Mouse (Mus musculus): ENCODE measurements around the gene Mag.

DNA sequence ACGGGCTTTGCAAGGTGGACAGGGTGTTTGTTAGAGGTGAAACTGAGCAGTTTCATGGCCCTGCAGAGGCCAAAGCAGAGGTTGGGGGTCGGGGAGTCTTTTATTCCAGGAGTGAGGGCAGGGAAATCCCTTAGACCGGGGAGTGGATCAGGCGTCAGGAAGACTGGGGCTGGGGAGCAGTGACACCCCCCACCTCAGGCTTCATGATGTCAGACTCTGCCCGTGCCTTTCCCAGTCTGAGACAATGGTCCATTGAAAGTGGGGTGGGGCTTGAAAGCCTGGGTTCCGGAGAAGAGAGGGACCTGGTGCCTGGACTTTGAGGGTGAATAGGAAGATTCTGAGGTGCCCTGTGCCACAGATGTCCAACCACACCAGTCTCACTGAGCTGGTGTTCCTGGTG, 2.0 kb upstream of the Mag start:
- TF ChIP-seq NANOG (IDR thresholded peaks at IDR 0.05; ENCODE audit: borderline replicate concordance, low read length) (no peak), CTCF (conservative IDR thresholded peaks at IDR 0.05; ENCODE audit: low read length) (no peak)

Measured in E14TG2a.4 (cell line).